Mouse (Mus musculus) G1E (cell line): Measurements from ENCODE around the gene Rergl. TPM values are rescaled to one million over a fixed set of nuclear protein-coding genes. Genes with fewer than 3 reads are reported as not detected.

Experiments
- ATAC-seq: 2 replicates; pipeline ENCODE4 v1.8.0; 2016; ENCODE audit warnings: mild to moderate bottlenecking; ENCODE audit not compliant: insufficient number of reproducible peaks, poor library complexity, low FRiP score, severe bottlenecking; ENCODE audit errors: extremely low read depth
- DNase-seq: peaks from one replicate; pipeline ENCODE4 v3.0.0; 2012; ENCODE audit warnings: low spot score
- H3K27me3 ChIP-seq: 2 replicates; pipeline ENCODE4 v1.6.1; 2012; ENCODE audit warnings: mild to moderate bottlenecking, low read length, inconsistent platforms; ENCODE audit not compliant: insufficient read depth
- H3K36me3 ChIP-seq: replicated peaks from 2 replicates; pipeline ENCODE3; 2012; ENCODE audit warnings: mild to moderate bottlenecking, inconsistent platforms
- H3K4me1 ChIP-seq: 2 replicates; pipeline ENCODE4 v1.6.1; 2012; ENCODE audit warnings: low read depth, low read length, inconsistent platforms, mixed read lengths; ENCODE audit not compliant: insufficient read depth
- H3K4me3 ChIP-seq: 2 replicates; pipeline ENCODE4 v1.5.1; 2012; ENCODE audit warnings: low read depth, mild to moderate bottlenecking, inconsistent platforms, low read length, moderate library complexity, mixed read lengths
- H3K9me3 ChIP-seq: replicated peaks from 2 replicates; pipeline ENCODE4 v1.6.1; 2012; ENCODE audit warnings: inconsistent platforms
- CTCF ChIP-seq: IDR thresholded peaks from 2 replicates; pipeline ENCODE4 v1.5.1; 2012; ENCODE audit warnings: low read depth, low read length, inconsistent platforms, mixed read lengths
- GATA1 ChIP-seq: IDR thresholded peaks from 2 replicates; pipeline ENCODE4 v1.6.1; 2012; ENCODE audit warnings: borderline replicate concordance, low read length, inconsistent platforms, mixed read lengths
- GATA2 ChIP-seq: IDR thresholded peaks from 2 replicates; pipeline ENCODE4 v1.6.1; 2012; ENCODE audit warnings: low read depth, low read length, inconsistent platforms, borderline replicate concordance
- POLR2AphosphoS5 ChIP-seq: IDR thresholded peaks from 2 replicates; pipeline ENCODE4 v1.6.1; 2012; ENCODE audit warnings: low read depth, low read length, inconsistent platforms; ENCODE audit not compliant: insufficient replicate concordance
- TAL1 ChIP-seq: conservative IDR thresholded peaks from 2 replicates; pipeline ENCODE4 v1.6.1; 2012; ENCODE audit warnings: low read depth, low read length, inconsistent platforms, mixed read lengths
- polyA plus RNA-seq: library from polyadenylated mRNA; stranded (reverse); fragments of >175 nt; gene quantifications from 2 replicates; pipeline ENCODE4 v1.2.3, GENCODE M21; 2012
- total RNA-seq, 2 experiments: library from RNA; stranded (forward) in 1 of 2; stranded (reverse) in 1 of 2; fragments of 200-1000 nt in 1 of 2; fragments of >200 nt in 1 of 2; fragmentation: Nextera tagmentation in 1 of 2; gene quantifications; 2 replicates each; pipeline ENCODE4 v1.2.3; 2014 to 2017

Gene Rergl
- total RNA-seq (2014; fragmentation: Nextera tagmentation) (not detected in 2 replicates), total RNA-seq (2017) (not detected in 2 replicates), polyA plus RNA-seq (not detected in 2 replicates)

GRCm38 (mm10) chr6:139501876-139502275 lies at the start of gene Rergl:
Gene Rergl (minus strand): TSS chr6:139501976.
- H3K4me3 ChIP-seq, result no peak within 1 kb of the TSS
- DNase-seq (no peak), ATAC-seq (no peak)
- no peaks in the 10 kb centered on the region for H3K4me1 ChIP-seq
- no peaks in the 10 kb centered on the region for H3K36me3 ChIP-seq
- no peaks in the 10 kb centered on the region for H3K27me3 ChIP-seq
- H3K9me3 ChIP-seq, result peaks cover 5% of the 10 kb centered on the region; the same call in 1 of the 2 replicates
- TF ChIP-seq GATA2 (no peak), GATA1 (no peak), TAL1 (no peak), CTCF (no peak), POLR2AphosphoS5 (no peak)

- H3K36me3 ChIP-seq, result no peaks in the 10 kb centered on the region
- no peaks in the 10 kb centered on the region for H3K4me1 ChIP-seq
- no peak for ATAC-seq
- no peak overlapping the region for H3K4me3 ChIP-seq
- DNase-seq, result no peak
- H3K27me3 ChIP-seq, result no peaks in the 10 kb centered on the region
- H3K9me3 ChIP-seq, result no peaks in the 10 kb centered on the region
- TF ChIP-seq POLR2AphosphoS5 (no peak), GATA2 (no peak), TAL1 (no peak), GATA1 (no peak), CTCF (no peak)
These were observed 36.7 kb upstream of the Rergl start for GRCm38 (mm10) chr6:139538469-139538868.

- Histone ChIP-seq H3K9me3 (peaks cover 14% of the 10 kb centered on the region), H3K4me1 (no peaks in the 10 kb centered on the region), H3K4me3 (no peak overlapping the region), H3K36me3 (no peaks in the 10 kb centered on the region), H3K27me3 (no peaks in the 10 kb centered on the region)
- DNase-seq, result no peak
- no peak for ATAC-seq
- TF ChIP-seq GATA2 (no peak), POLR2AphosphoS5 (no peak)
These were observed 23.6 kb upstream of the Rergl start for GRCm38 (mm10) chr6:139525406-139525805.

GRCm38 (mm10) chr6:139524288-139524687 lies 22.5 kb upstream of the Rergl start:
- H3K4me1 ChIP-seq, result no peaks in the 10 kb centered on the region
- H3K36me3 ChIP-seq, result no peaks in the 10 kb centered on the region
- DNase-seq, result no peak
- H3K9me3 ChIP-seq, result peaks cover 14% of the 10 kb centered on the region
- ATAC-seq, result no peak
- TF ChIP-seq CTCF, result no peak
- no peak for TF ChIP-seq GATA2
- TF ChIP-seq TAL1, result no peak
- no peak for TF ChIP-seq GATA1
- no peak for TF ChIP-seq POLR2AphosphoS5
- no peaks in the 10 kb centered on the region for H3K27me3 ChIP-seq
- H3K4me3 ChIP-seq, result no peak overlapping the region

- Histone ChIP-seq H3K9me3 (peaks cover 18% of the 10 kb centered on the region), H3K27me3 (no peaks in the 10 kb centered on the region), H3K36me3 (no peaks in the 10 kb centered on the region), H3K4me3 (no peak overlapping the region), H3K4me1 (no peaks in the 10 kb centered on the region)
- ATAC-seq, result no peak
- no peak for DNase-seq
- TF ChIP-seq GATA2 (no peak), CTCF (no peak), POLR2AphosphoS5 (no peak)
These were observed 13.2 kb upstream of the Rergl start for GRCm38 (mm10) chr6:139514938-139515510.

- no peak overlapping the region for H3K4me3 ChIP-seq
- TF ChIP-seq GATA1 (no peak), CTCF (no peak), TAL1 (no peak), POLR2AphosphoS5 (no peak), GATA2 (no peak)
- no peaks in the 10 kb centered on the region for H3K36me3 ChIP-seq
- ATAC-seq (no peak), DNase-seq (no peak)
- peaks cover 5% of the 10 kb centered on the region; the same call in 1 of the 2 replicates for H3K9me3 ChIP-seq
- no peaks in the 10 kb centered on the region for H3K4me1 ChIP-seq
- H3K27me3 ChIP-seq, result no peaks in the 10 kb centered on the region
These were observed 22.0 kb downstream of the Rergl start for GRCm38 (mm10) chr6:139479730-139480129.

GRCm38 (mm10) chr6:139464980-139465379 lies 36.8 kb downstream of the Rergl start:
- H3K9me3 ChIP-seq, result peaks cover 4% of the 10 kb centered on the region; the same call in 1 of the 2 replicates
- ATAC-seq (no peak), DNase-seq (no peak)
- no peak overlapping the region for H3K4me3 ChIP-seq
- TF ChIP-seq GATA2 (no peak), CTCF (no peak), TAL1 (no peak), POLR2AphosphoS5 (no peak), GATA1 (no peak)
- H3K4me1 ChIP-seq, result no peaks in the 10 kb centered on the region
- H3K36me3 ChIP-seq, result no peaks in the 10 kb centered on the region
- no peaks in the 10 kb centered on the region for H3K27me3 ChIP-seq
